Mouse (Mus musculus) liver, postnatal 0 days (tissue): ENCODE data around the gene Hivep3.

Experiments used
- CTCF ChIP-seq: sonication (generic); IDR thresholded peaks from 2 replicates; pipeline ENCODE4 v1.5.1; 2016; ENCODE audit warnings: antibody characterized with exemption, low read depth
- EP300 ChIP-seq: IDR thresholded peaks from 2 replicates; pipeline ENCODE4 v1.6.1; 2016; ENCODE audit warnings: antibody characterized with exemption, low read depth, mild to moderate bottlenecking

DNA sequence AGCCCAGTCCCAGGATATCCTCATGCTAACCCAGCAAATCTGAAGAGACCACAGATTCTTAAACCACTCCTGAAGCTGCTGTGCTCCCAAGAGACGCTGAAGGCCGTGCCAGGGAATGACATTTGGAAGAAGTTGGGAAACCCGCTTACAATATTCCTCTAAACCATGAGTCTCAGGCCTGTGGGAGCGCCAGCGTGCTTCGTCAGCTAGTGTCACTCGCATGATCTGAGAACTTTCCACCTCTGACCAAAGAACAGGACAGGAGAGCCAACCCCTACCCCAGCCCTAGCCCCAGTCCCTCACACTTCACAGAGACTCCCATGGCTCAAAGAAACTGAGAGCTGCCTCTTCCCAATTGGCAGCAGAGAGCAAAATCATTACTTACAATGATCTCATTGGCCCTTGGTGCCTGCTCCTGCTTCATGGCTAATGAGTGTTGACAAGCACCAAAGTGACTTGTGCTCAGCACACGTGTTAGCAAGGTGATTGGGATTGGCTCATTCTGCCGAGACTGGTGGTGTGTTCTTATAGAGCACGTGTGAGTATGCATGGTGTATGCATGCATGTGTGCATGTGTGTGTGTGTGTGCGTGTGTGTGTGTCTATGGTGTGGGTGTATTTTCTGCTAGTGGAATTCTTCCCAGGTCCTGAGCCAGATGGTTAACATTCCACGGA, 247.6 kb downstream of the Hivep3 start:
- TF ChIP-seq EP300 (no peak), CTCF (no peak)
